18 mouse cellular contexts compared by ENCODE assay signal in genomic region chr6:99813102-99813501, GRCm38 (mm10).
DNase-seq lines count a peak whose midpoint lies in the region.
"Had no signal": no experiment of that assay in that cellular context is flagged by ENCODE, and none has a peak within 500 bp of the region (broad histone marks: within the 10 kb centered on the region; RNA-seq: fewer than 3 reads in every experiment).

No protein-coding gene starts in this region.

- 91% methylated on average over 4 of the region's 4 CpGs for WGBS in limb, embryonic 10.5 days

- no peaks in the 10 kb centered on the region for H3K9me3 ChIP-seq in limb, embryonic 10.5 days (replicated peaks)

- H3K4me3 ChIP-seq in limb, embryonic 10.5 days: no peak overlapping the region

- H3K27ac ChIP-seq in limb, embryonic 10.5 days: no peak overlapping the region

- peak; percentile 53 for DNase-seq in urinary bladder, postnatal 14 days (ENCODE audit: low spot score)
- no peak for DNase-seq in urinary bladder, postnatal 10 days (ENCODE audit: low spot score)
- DNase-seq in fat pad, adult 2 months (ENCODE audit: extremely low read depth, low read depth, low spot score): peak; percentile 40
- DNase-seq in gonadal fat pad, adult 2 months (ENCODE audit: low read depth): peak; percentile 51
- no peak for DNase-seq in spleen, adult 18-20 months
- no peak for DNase-seq in limb, embryonic 10.5 days (ENCODE audit: low spot score)
- DNase-seq: adrenal gland, adult 2 months; adrenal gland, adult 8-10 months; adrenal gland, postnatal 10 days; adrenal gland, postnatal 14 days; adrenal gland, postnatal 25 days; adrenal gland, postnatal 36 days; B cell, adult 2 months; cerebellum, adult 11 months; cerebellum, adult 11-12 months; cerebellum, adult 18-20 months had no signal

- peaks cover 11% of the 10 kb centered on the region for H3K4me1 ChIP-seq in limb, embryonic 10.5 days

- H3K36me3 ChIP-seq in limb, embryonic 10.5 days: no peaks in the 10 kb centered on the region
- H3K36me3 ChIP-seq: G1E had no signal

- H3K27me3 ChIP-seq in limb, embryonic 10.5 days (ENCODE audit: low read depth, poor library complexity, severe bottlenecking): peaks cover 34% of the 10 kb centered on the region
- H3K27me3 ChIP-seq: CH12.LX had no signal

Comparison
In these comparisons a context has a peak if more than half of its experiments do, and no peak if none do; other contexts are left out.
1. DNase-seq: peak in urinary bladder, postnatal 14 days (single experiment), fat pad, adult 2 months (single experiment) and gonadal fat pad, adult 2 months (single experiment); none in urinary bladder, postnatal 10 days (single experiment), spleen, adult 18-20 months (0 of 2) and limb, embryonic 10.5 days (single experiment).